Mouse (Mus musculus): ENCODE measurements at regions not wholly inside any gene's neighbourhood (a gene's known extent, or its start where the extent isn't known, plus 50 kb on each side); places are given as distances from the start of the nearest gene placed in this dataset.
A peak's percentile ranks its signal among the peaks of the same experiment; 100 is the strongest.

DNA sequence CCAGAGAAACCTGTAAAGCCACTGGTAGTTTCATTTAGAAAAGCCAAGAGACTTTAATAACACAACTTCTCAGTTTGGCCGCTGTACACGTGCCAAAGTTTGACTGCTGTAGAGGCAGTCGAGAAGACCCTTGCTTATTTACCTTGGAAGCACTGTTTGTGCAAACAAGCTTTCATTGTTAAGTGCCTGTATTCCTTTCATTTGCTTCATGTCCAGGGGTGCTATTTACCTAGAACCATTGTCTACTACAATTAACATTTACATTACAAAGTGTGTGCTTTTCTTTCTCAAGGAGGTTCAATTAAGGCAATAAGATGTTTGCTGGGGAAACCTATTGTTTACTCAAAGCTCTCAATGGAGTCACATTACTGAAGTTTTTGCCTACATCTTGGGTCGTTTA lies 236.9 kb downstream of the Mef2c start:
- Histone ChIP-seq H3K4me3 (replicated peaks) (no peak overlapping the region), H3K4me2 (replicated peaks) (no peak overlapping the region), H3K36me3 (no peaks in the 10 kb centered on the region), H3K27ac (no peak overlapping the region), H3K9me3 (no peaks in the 10 kb centered on the region), H3K4me1 (replicated peaks) (peaks cover 3% of the 10 kb centered on the region; the same call in 1 of the 2 replicates), H3K27me3 (replicated peaks) (peaks cover 46% of the 10 kb centered on the region), H3K9ac (no peak overlapping the region)
- WGBS = 24% methylated on average over 4 of the region's 4 CpGs
- ATAC-seq = no peak

- H3K4me3 ChIP-seq (replicated peaks) = no peak overlapping the region
- H3K36me3 ChIP-seq = no peaks in the 10 kb centered on the region
- ATAC-seq = no peak
- H3K9me3 ChIP-seq = no peaks in the 10 kb centered on the region
- H3K4me2 ChIP-seq (replicated peaks) = no peak overlapping the region
- H3K27ac ChIP-seq = no peak overlapping the region
- peaks cover 44% of the 10 kb centered on the region for H3K27me3 ChIP-seq (replicated peaks)
- H3K4me1 ChIP-seq (replicated peaks) = peaks cover 3% of the 10 kb centered on the region; the same call in 1 of the 2 replicates
- 48% methylated on average over 7 of the region's 7 CpGs for WGBS
- H3K9ac ChIP-seq = no peak overlapping the region
These were observed 237.8 kb downstream of the Mef2c start for GRCm38 (mm10) chr13:83741591-83742021.

DNA sequence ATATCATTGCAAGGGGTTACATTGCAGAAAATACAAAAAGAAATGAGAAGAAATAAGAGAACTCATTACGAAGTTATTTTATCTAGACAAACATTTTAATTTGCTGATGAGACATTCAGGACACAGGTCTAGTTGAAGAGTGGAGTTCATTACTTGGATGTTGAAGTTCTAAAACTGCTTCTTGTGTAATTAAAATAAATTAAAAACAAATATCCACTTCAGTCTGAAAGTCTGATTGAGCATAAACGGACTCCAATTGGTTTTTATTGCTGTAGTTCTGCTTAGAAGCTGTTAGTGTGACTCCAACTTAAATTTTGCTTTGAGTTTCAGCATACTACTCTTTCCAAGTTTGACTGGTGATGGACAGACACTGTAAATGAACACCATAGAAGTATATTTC lies 238.3 kb downstream of the Mef2c start:
- Histone ChIP-seq H3K9ac (no peak overlapping the region), H3K4me3 (replicated peaks) (no peak overlapping the region), H3K4me1 (replicated peaks) (peaks cover 3% of the 10 kb centered on the region; the same call in 1 of the 2 replicates), H3K27me3 (replicated peaks) (peaks cover 42% of the 10 kb centered on the region), H3K27ac (no peak overlapping the region), H3K9me3 (no peaks in the 10 kb centered on the region), H3K36me3 (no peaks in the 10 kb centered on the region), H3K4me2 (replicated peaks) (no peak overlapping the region)
- ATAC-seq = no peak
- 79% methylated on average over 2 of the region's 2 CpGs for WGBS

DNA sequence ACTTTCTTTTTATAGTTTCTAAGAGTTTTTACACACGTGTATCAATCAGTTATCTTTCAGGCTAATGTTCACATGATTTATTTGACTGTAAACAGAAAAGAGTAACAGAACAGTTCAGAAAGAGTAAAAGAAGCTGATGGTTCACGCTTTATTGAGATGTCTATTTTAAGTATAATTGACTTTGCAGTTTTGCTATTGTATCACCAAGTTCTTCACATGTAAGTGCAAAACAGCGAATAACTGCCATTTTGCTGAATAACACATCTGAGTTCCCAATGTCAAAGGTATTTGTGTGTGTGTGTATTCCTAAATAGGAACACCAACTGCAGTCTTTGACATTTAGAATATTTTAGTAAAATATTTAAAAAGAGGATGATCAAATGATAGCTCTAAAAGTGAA lies 238.7 kb downstream of the Mef2c start:
- H3K27me3 ChIP-seq (replicated peaks) = peaks cover 38% of the 10 kb centered on the region
- H3K36me3 ChIP-seq = no peaks in the 10 kb centered on the region
- H3K9me3 ChIP-seq = no peaks in the 10 kb centered on the region
- H3K4me1 ChIP-seq (replicated peaks) = peaks cover 3% of the 10 kb centered on the region; the same call in 1 of the 2 replicates
- WGBS = 62% methylated on average over 3 of the region's 3 CpGs
- H3K4me2 ChIP-seq (replicated peaks) = no peak overlapping the region
- H3K9ac ChIP-seq = no peak overlapping the region
- H3K4me3 ChIP-seq (replicated peaks) = no peak overlapping the region
- ATAC-seq = no peak
- H3K27ac ChIP-seq = no peak overlapping the region

GRCm38 (mm10) chr13:83743381-83743780 lies 239.5 kb downstream of the Mef2c start:
- H3K4me3 ChIP-seq (replicated peaks) = no peak overlapping the region
- H3K27me3 ChIP-seq (replicated peaks) = peaks cover 30% of the 10 kb centered on the region
- WGBS = 77% methylated on average over 2 of the region's 2 CpGs
- no peak overlapping the region for H3K9ac ChIP-seq
- no peaks in the 10 kb centered on the region for H3K36me3 ChIP-seq
- H3K9me3 ChIP-seq = no peaks in the 10 kb centered on the region
- no peak overlapping the region for H3K27ac ChIP-seq
- no peak overlapping the region for H3K4me2 ChIP-seq (replicated peaks)
- ATAC-seq = no peak
- peaks cover 3% of the 10 kb centered on the region; the same call in 1 of the 2 replicates for H3K4me1 ChIP-seq (replicated peaks)

DNA sequence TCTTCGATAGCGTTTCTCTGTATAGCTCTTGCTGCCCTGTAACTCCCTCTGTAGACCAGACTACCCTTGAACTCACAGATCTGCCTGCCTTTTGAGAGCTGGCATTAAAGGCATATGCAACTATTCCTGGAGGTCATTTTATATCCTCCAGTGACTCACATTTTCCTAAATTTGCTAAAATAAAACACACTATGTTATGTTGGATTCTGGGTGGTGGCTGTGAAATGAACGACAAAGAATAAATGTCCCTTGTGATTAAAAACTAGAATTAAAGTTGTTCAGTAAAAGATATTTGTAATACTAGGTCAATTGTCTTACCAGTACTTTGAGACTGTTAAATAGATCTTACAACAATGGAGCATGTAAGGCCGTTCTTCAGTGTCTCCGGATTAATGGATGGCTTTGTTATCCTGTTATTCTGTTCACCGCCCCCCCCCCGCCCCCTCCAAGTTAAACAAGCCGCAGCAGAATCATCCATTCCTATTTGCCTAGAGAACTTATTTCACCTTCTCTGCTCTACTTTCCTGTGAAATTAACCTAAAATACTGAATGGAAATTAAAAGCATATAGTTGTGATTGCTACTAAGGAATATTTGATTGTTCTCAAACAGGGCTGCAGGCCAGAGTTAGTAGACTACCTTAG lies 240.4 kb downstream of the Mef2c start:
- no peak for ATAC-seq
- H3K4me1 ChIP-seq (replicated peaks) = peaks cover 3% of the 10 kb centered on the region; the same call in 1 of the 2 replicates
- peaks cover 25% of the 10 kb centered on the region for H3K27me3 ChIP-seq (replicated peaks)
- peak overlapping the region; percentile 41 for H3K4me3 ChIP-seq (replicated peaks)
- no peaks in the 10 kb centered on the region for H3K9me3 ChIP-seq
- 39% methylated on average over 8 of the region's 8 CpGs for WGBS
- H3K4me2 ChIP-seq (replicated peaks) = peak overlapping the region; percentile 85
- no peak overlapping the region for H3K9ac ChIP-seq
- no peak overlapping the region for H3K27ac ChIP-seq
- H3K36me3 ChIP-seq = no peaks in the 10 kb centered on the region

- H3K36me3 ChIP-seq = no peaks in the 10 kb centered on the region
- no peak overlapping the region for H3K27ac ChIP-seq
- WGBS = 2% methylated on average over 38 of the region's 38 CpGs
- H3K9me3 ChIP-seq = no peaks in the 10 kb centered on the region
- peaks cover 18% of the 10 kb centered on the region for H3K27me3 ChIP-seq (replicated peaks)
- peak overlapping the region; percentile 85 for H3K4me2 ChIP-seq (replicated peaks)
- H3K4me3 ChIP-seq (replicated peaks) = peak overlapping the region; percentile 41
- H3K4me1 ChIP-seq (replicated peaks) = peaks cover 3% of the 10 kb centered on the region; the same call in 1 of the 2 replicates
- H3K9ac ChIP-seq = peak overlapping the region; percentile 34; the same call in 1 of the 2 replicates
- ATAC-seq = peak; percentile 94
These were observed 241.2 kb downstream of the Mef2c start for GRCm38 (mm10) chr13:83744981-83745555.

- H3K27me3 ChIP-seq (replicated peaks) = peaks cover 11% of the 10 kb centered on the region
- H3K27ac ChIP-seq = no peak overlapping the region
- H3K9me3 ChIP-seq = no peaks in the 10 kb centered on the region
- no peak overlapping the region for H3K9ac ChIP-seq
- H3K4me3 ChIP-seq (replicated peaks) = no peak overlapping the region
- no peak overlapping the region for H3K4me2 ChIP-seq (replicated peaks)
- no peaks in the 10 kb centered on the region for H3K36me3 ChIP-seq
- no peak for ATAC-seq
- H3K4me1 ChIP-seq (replicated peaks) = peaks cover 3% of the 10 kb centered on the region; the same call in 1 of the 2 replicates
- WGBS = 81% methylated on average over 5 of the region's 5 CpGs
These were observed 242.1 kb downstream of the Mef2c start for GRCm38 (mm10) chr13:83745961-83746360.

- peaks cover 3% of the 10 kb centered on the region; the same call in 1 of the 2 replicates for H3K4me1 ChIP-seq (replicated peaks)
- 67% methylated on average over 3 of the region's 3 CpGs for WGBS
These were observed 243.8 kb downstream of the Mef2c start for GRCm38 (mm10) chr13:83747671-83748070.

DNA sequence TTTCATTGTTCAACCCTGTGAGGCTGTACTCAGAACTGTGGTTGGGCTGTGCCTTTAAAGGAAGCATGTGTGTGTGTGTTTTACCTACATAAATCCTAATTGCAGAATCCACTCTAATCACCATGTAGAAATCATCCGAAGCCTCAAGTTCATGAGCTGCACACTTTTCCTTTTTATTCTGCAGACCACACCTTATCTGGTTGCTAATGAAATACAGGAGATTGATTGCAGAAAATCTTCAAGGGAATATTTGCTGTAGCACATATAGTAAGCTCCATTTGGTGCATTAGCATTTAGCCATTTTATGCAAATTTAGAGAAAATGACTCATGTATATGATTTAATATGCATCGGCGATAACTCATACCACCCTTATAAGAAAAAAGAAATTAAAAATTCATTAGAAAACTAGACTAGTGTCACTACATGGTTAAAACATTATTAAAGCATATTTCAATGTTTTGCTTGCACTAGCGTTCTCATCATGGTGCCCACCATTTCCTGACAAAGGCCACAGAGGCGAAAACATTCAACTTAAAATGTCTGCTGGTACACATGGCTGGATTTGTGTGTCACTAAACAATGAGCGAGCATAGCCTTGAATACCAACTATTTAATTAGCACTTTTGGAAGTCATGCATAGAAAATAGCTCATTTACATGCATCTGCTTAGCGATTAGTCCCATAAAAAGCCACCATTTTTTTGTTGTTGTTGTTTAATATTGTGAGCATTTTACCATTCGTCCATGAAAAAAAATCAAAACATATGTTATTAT lies 245.7 kb downstream of the Mef2c start:
- Histone ChIP-seq H3K4me2 (replicated peaks) (no peak overlapping the region), H3K4me3 (replicated peaks) (no peak overlapping the region), H3K9ac (no peak overlapping the region), H3K36me3 (no peaks in the 10 kb centered on the region), H3K4me1 (replicated peaks) (peaks cover 3% of the 10 kb centered on the region; the same call in 1 of the 2 replicates), H3K27ac (no peak overlapping the region), H3K9me3 (no peaks in the 10 kb centered on the region), H3K27me3 (replicated peaks) (peaks cover 11% of the 10 kb centered on the region)
- 75% methylated on average over 8 of the region's 8 CpGs for WGBS
- no peak for ATAC-seq

More at GRCm38 (mm10) chr13:83747671-83748070, 243.8 kb downstream of the Mef2c start:
- Histone ChIP-seq H3K4me3 (replicated peaks) (no peak overlapping the region), H3K27me3 (replicated peaks) (peaks cover 11% of the 10 kb centered on the region), H3K27ac (no peak overlapping the region), H3K36me3 (no peaks in the 10 kb centered on the region), H3K4me2 (replicated peaks) (no peak overlapping the region), H3K9me3 (no peaks in the 10 kb centered on the region), H3K9ac (no peak overlapping the region)
- ATAC-seq = no peak

DNA sequence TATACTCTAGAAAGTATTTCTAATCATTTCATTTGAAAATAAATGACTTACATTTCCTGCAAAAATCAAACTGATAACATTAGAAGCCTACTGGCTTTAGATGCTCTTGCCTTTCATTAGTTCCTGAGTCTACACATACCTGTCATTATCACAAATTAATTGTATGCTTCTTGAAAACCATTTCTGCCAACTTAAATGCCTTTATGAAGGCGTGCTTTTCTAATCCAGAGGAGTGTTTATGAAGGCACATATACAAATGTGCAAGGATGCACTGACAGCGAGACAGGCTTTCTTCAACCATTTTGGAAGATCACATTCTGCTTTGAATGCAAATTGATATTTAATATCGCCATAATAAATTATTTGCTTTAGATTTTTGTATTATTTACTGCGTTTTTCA lies 246.6 kb downstream of the Mef2c start:
- Histone ChIP-seq H3K27ac (no peak overlapping the region), H3K27me3 (replicated peaks) (0 out of 2 replicates have a peak, but pooled peaks cover 4% of the 10 kb centered on the region), H3K4me2 (replicated peaks) (no peak overlapping the region), H3K9ac (no peak overlapping the region), H3K9me3 (no peaks in the 10 kb centered on the region), H3K4me1 (replicated peaks) (no peaks in the 10 kb centered on the region), H3K36me3 (no peaks in the 10 kb centered on the region), H3K4me3 (replicated peaks) (no peak overlapping the region)
- no peak for ATAC-seq
- WGBS = 58% methylated on average over 4 of the region's 4 CpGs

GRCm38 (mm10) chr13:83760387-83761170 lies 256.7 kb downstream of the Mef2c start:
- Histone ChIP-seq H3K4me2 (replicated peaks) (no peak overlapping the region), H3K36me3 (no peaks in the 10 kb centered on the region), H3K27ac (no peak overlapping the region), H3K9ac (no peak overlapping the region), H3K4me1 (replicated peaks) (no peaks in the 10 kb centered on the region), H3K9me3 (no peaks in the 10 kb centered on the region), H3K27me3 (replicated peaks) (no peaks in the 10 kb centered on the region), H3K4me3 (replicated peaks) (no peak overlapping the region)
- 81% methylated on average over 14 of the region's 14 CpGs for WGBS
- no peak for ATAC-seq

All from intestine, embryonic 15.5 days (tissue).